Mouse (Mus musculus): Measurements from ENCODE around the gene Rpl15. TPM values are rescaled to one million over a fixed set of nuclear protein-coding genes. Genes with fewer than 3 reads are reported as not detected.

Gene Rpl15
- total and polyA plus RNA-seq, 3 experiments: 1,059 to 2,467 (median 2,059) TPM

- no peak overlapping the region for H3K9ac ChIP-seq (ENCODE audit: insufficient read depth, low read depth)
- peaks cover 16% of the 10 kb centered on the region for H3K27me3 ChIP-seq (replicated peaks)
- in situ Hi-C loops (cut with MboI; ENCODE audit: low pct_ligation_motif_present, low pct_unique_long_range_greater_than_20kb, low sequenced_read_pairs): no loop called here
- no peaks in the 10 kb centered on the region for H3K79me2 ChIP-seq (replicated peaks; ENCODE audit: control insufficient read depth, extremely low read depth, insufficient read depth, poor library complexity, severe bottlenecking)
- no peak for TF ChIP-seq POLR2AphosphoS2 (IDR thresholded peaks at IDR 0.05; ENCODE audit: low read depth, low read length)
- no peak for TF ChIP-seq BHLHE40 (IDR thresholded peaks at IDR 0.05; ENCODE audit: low read depth, low read length)
- no peak for TF ChIP-seq NELFE (IDR thresholded peaks at IDR 0.05; ENCODE audit: low read depth, low read length)
- TF ChIP-seq KAT2A (IDR thresholded peaks at IDR 0.05; ENCODE audit: insufficient replicate concordance, low read length): no peak
- no peak for TF ChIP-seq IRF4 (IDR thresholded peaks at IDR 0.05; ENCODE audit: low read depth, low read length)
- no peak for TF ChIP-seq JUND (conservative IDR thresholded peaks at IDR 0.05; ENCODE audit: low read depth, low read length)
- TF ChIP-seq MAFK (IDR thresholded peaks at IDR 0.05; ENCODE audit: insufficient replicate concordance, low read length): no peak
- no peak for TF ChIP-seq USF1 (IDR thresholded peaks at IDR 0.05; ENCODE audit: low read depth, low read length)
- no peak for TF ChIP-seq SIN3A (IDR thresholded peaks at IDR 0.05; ENCODE audit: low read length)
- no peak for TF ChIP-seq GABPA (IDR thresholded peaks at IDR 0.05; ENCODE audit: insufficient replicate concordance, low read depth, low read length)
- TF ChIP-seq TCF12 (IDR thresholded peaks at IDR 0.05; ENCODE audit: low read depth, low read length): no peak
- no peak for TF ChIP-seq EP300 (IDR thresholded peaks at IDR 0.05; ENCODE audit: low read length)
- TF ChIP-seq MYC (IDR thresholded peaks at IDR 0.05; ENCODE audit: low read depth, low read length): no peak
- TF ChIP-seq SMC3 (IDR thresholded peaks at IDR 0.05; ENCODE audit: low read depth, low read length): no peak
- TF ChIP-seq RAD21 (IDR thresholded peaks at IDR 0.05; ENCODE audit: low read depth, low read length): no peak
- TF ChIP-seq ZNF384 (IDR thresholded peaks at IDR 0.05; ENCODE audit: low read depth, low read length): no peak
- no peak for TF ChIP-seq CTCF (conservative IDR thresholded peaks at IDR 0.05 in 1 of 2, IDR thresholded peaks at IDR 0.05 in 1 of 2; ENCODE audit: low read depth in 2 of 2, low read length in 2 of 2)
- TF ChIP-seq JUN (IDR thresholded peaks at IDR 0.05; ENCODE audit: insufficient read depth, low read depth, low read length): no peak
- no peak for TF ChIP-seq TBP (conservative IDR thresholded peaks at IDR 0.05; ENCODE audit: low read depth, low read length)
- no peak for TF ChIP-seq POLR2A (IDR thresholded peaks at IDR 0.05; ENCODE audit: low read depth, low read length)
- peaks cover 0 to 8% of the 10 kb centered on the region in 2 experiments; a peak in 2 of 4 replicates for H3K4me1 ChIP-seq (ENCODE audit: control insufficient read depth in 1 of 2, insufficient read depth in 2 of 2)
- no peaks in the 10 kb centered on the region for H3K36me3 ChIP-seq (replicated peaks in 1 of 2; ENCODE audit: control insufficient read depth in 1 of 2, insufficient read depth in 1 of 2, low read length in 1 of 2)
- H3K4me3 ChIP-seq (replicated peaks in 1 of 3; ENCODE audit: low read depth in 2 of 3, low read length in 2 of 3, poor library complexity in 1 of 3): no peak overlapping the region
- no peaks in the 10 kb centered on the region for H3K9me3 ChIP-seq (replicated peaks; ENCODE audit: low read length)
- H3K27ac ChIP-seq (ENCODE audit: insufficient read depth, low read depth): no peak overlapping the region
- DNase-seq (ENCODE audit: extremely low read depth): no peak
- dilution Hi-C loops (cut with MboI; ENCODE audit: extremely low pct_ligation_motif_present, extremely low pct_unique_long_range_greater_than_20kb, low sequenced_read_pairs): no loop called here
- no peak overlapping the region for H3K4me2 ChIP-seq (ENCODE audit: insufficient read depth, low read depth, poor library complexity, severe bottlenecking)
Measured at GRCm38 (mm10) chr14:18242638-18243130, 28.5 kb downstream of the Rpl15 start.

- Histone ChIP-seq H3K79me2 (replicated peaks; ENCODE audit: control insufficient read depth, extremely low read depth, insufficient read depth, poor library complexity, severe bottlenecking) (no peaks in the 10 kb centered on the region), H3K4me3 (replicated peaks in 1 of 3; ENCODE audit: low read depth in 2 of 3, low read length in 2 of 3, poor library complexity in 1 of 3) (no peak overlapping the region), H3K36me3 (replicated peaks in 1 of 2; ENCODE audit: control insufficient read depth in 1 of 2, insufficient read depth in 1 of 2, low read length in 1 of 2) (no peaks in the 10 kb centered on the region), H3K9ac (ENCODE audit: insufficient read depth, low read depth) (no peak overlapping the region), H3K4me2 (ENCODE audit: insufficient read depth, low read depth, poor library complexity, severe bottlenecking) (no peak overlapping the region), H3K27me3 (replicated peaks) (peaks cover 16% of the 10 kb centered on the region), H3K4me1 (ENCODE audit: control insufficient read depth in 1 of 2, insufficient read depth in 2 of 2) (peaks cover 0 to 15% of the 10 kb centered on the region in 2 experiments; a peak in 2 of 4 replicates), H3K9me3 (replicated peaks; ENCODE audit: low read length) (no peaks in the 10 kb centered on the region), H3K27ac (ENCODE audit: insufficient read depth, low read depth) (no peak overlapping the region)
- TF ChIP-seq ZNF384 (IDR thresholded peaks at IDR 0.05; ENCODE audit: low read depth, low read length) (no peak), USF1 (IDR thresholded peaks at IDR 0.05; ENCODE audit: low read depth, low read length) (no peak), NELFE (IDR thresholded peaks at IDR 0.05; ENCODE audit: low read depth, low read length) (no peak), TBP (conservative IDR thresholded peaks at IDR 0.05; ENCODE audit: low read depth, low read length) (no peak)
- in situ Hi-C loops (cut with MboI; ENCODE audit: low pct_ligation_motif_present, low pct_unique_long_range_greater_than_20kb, low sequenced_read_pairs) (no loop called here), dilution Hi-C loops (cut with MboI; ENCODE audit: extremely low pct_ligation_motif_present, extremely low pct_unique_long_range_greater_than_20kb, low sequenced_read_pairs) (no loop called here)
- no peak for DNase-seq (ENCODE audit: extremely low read depth)
Measured at GRCm38 (mm10) chr14:18241786-18242185, 29.4 kb downstream of the Rpl15 start.

Data from CH12.LX (cell line).